Mouse (Mus musculus): ENCODE results near the gene Mon1a. TPM values are rescaled to one million over a fixed set of nuclear protein-coding genes. Genes with fewer than 3 reads are reported as not detected.

Gene Mon1a
- polyA plus RNA-seq, 1 experiment from 2014 or later = 11.3 TPM

DNA sequence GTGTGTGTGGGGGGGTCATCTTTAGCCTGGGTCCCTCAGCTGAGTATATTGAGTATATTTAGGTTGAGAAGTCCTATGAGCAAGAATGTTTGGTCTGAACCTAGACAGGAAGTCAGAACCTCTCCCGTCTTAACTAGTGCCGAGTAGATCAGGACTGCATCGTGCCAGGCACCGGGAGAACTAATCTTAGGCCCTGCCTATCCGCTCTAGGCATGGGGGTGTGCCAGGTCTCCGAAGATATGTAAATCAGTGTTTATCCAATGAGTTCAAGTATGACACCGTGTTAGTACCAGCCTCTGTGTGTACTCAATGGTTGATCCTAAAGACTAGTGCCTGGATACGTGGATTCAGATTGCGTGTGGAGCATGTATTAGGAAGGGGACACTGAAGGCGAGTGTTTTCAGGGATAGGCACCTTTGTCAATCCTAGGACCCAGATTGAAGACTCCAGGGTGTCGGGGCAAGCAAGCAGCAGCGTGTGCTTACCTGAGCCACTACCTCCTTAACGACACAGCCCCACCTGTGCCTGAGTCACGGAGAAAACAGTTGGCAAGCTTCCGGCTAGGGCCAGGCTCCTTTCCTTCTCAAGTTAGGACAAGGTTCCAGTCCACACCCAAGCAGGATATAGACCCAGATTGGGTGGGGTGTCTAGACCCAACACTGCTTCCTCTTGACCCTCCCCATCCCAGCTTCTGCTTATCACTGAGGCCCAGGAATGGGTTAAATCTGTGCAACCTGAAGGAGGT, 22.2 kb downstream of the Mon1a start:
- ATAC-seq (ENCODE audit: insufficient number of reproducible peaks, insufficient read depth, low FRiP score, low TSS enrichment) = no peak
- Histone ChIP-seq H3K4me3 (no peak overlapping the region), H3K4me2 (replicated peaks) (no peak overlapping the region), H3K4me1 (peaks cover 31% of the 10 kb centered on the region), H3K9ac (no peak overlapping the region), H3K27ac (no peak overlapping the region), H3K36me3 (no peaks in the 10 kb centered on the region), H3K9me3 (no peaks in the 10 kb centered on the region), H3K27me3 (no peaks in the 10 kb centered on the region)
- 87% methylated on average over 15 of the region's 15 CpGs for WGBS

- H3K4me1 ChIP-seq = peaks cover 9% of the 10 kb centered on the region
- no peaks in the 10 kb centered on the region for H3K9me3 ChIP-seq
- WGBS = 78% methylated on average over 16 of the region's 16 CpGs
- H3K9ac ChIP-seq = no peak overlapping the region
- H3K27ac ChIP-seq = no peak overlapping the region
- no peak for ATAC-seq (ENCODE audit: insufficient number of reproducible peaks, insufficient read depth, low FRiP score, low TSS enrichment)
- no peak overlapping the region for H3K4me2 ChIP-seq (replicated peaks)
- no peaks in the 10 kb centered on the region for H3K27me3 ChIP-seq
- H3K4me3 ChIP-seq = no peak overlapping the region
- no peaks in the 10 kb centered on the region; the same call in 1 of the 2 replicates for H3K36me3 ChIP-seq
Measured at GRCm38 (mm10) chr9:107914764-107915420, 26.9 kb downstream of the Mon1a start.

DNA sequence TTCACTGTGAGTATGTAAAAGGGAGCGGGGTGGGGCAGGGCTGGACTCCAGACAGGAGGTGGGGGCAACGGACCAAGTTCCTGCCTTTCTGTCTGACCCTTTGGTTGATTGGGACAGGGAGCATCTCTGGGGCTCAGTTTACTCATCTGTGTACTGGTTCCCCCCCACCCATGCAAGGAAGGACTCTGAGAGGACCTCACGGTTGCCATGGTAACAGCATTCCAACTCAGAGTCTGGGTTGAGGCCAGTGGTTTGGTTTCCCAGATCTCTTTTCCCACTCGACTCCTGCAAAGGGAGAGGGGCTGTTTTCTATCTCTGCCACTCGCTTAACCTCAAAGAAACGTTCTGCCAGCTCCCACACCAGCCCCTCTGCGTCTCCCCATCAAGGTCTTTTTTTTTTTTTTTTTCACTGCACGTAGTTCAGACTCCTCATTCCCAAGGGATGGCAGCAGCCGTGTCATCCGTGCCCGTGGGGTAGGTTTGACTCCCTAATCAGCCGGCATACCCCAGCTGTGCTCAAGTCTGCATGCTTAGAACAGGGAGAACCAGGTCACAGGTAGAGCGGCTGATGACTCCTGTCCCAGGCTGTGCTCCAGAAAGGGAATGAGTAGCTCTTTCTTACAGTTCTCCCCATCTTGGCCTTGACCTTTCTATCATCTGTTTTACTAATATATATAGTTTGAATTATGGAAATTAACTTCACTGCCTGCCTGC, 30.1 kb downstream of the Mon1a start:
- peak; percentile 31; the same call in 1 of the 2 replicates for ATAC-seq (ENCODE audit: insufficient number of reproducible peaks, insufficient read depth, low FRiP score, low TSS enrichment)
- Histone ChIP-seq H3K4me2 (replicated peaks) (no peak overlapping the region), H3K4me3 (no peak overlapping the region), H3K36me3 (no peaks in the 10 kb centered on the region; the same call in 1 of the 2 replicates), H3K9ac (no peak overlapping the region), H3K27me3 (no peaks in the 10 kb centered on the region), H3K4me1 (peaks cover 9% of the 10 kb centered on the region), H3K9me3 (no peaks in the 10 kb centered on the region), H3K27ac (no peak overlapping the region)
- WGBS = 28% methylated on average over 13 of the region's 13 CpGs

GRCm38 (mm10) chr9:107918884-107919283, 30.9 kb downstream of the Mon1a start:
- Histone ChIP-seq H3K4me1 (peaks cover 9% of the 10 kb centered on the region), H3K27me3 (no peaks in the 10 kb centered on the region), H3K9me3 (no peaks in the 10 kb centered on the region), H3K4me3 (no peak overlapping the region), H3K36me3 (no peaks in the 10 kb centered on the region; the same call in 1 of the 2 replicates), H3K9ac (no peak overlapping the region), H3K27ac (no peak overlapping the region), H3K4me2 (replicated peaks) (no peak overlapping the region)
- 81% methylated on average over 6 of the region's 6 CpGs for WGBS
- ATAC-seq (ENCODE audit: insufficient number of reproducible peaks, insufficient read depth, low FRiP score, low TSS enrichment) = no peak

DNA sequence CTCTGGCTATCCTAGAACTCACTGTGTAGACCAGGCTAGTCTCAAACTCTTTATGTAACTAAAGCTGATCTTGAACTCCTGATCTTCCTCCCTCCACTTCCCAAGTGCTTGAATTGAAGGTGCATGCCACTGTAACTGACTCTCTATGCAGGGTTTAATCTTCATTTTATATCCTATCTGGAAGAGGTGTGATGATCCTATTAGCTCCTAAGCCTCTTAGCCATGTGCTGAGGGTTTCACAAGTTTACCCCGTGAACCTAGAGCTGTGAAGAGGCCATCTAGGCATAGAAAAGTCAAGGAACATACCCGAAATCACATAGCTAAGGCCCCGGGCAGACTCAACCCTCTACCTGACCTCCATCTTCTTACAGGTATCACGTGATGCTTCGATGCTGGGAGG, 31.5 kb downstream of the Mon1a start:
- Histone ChIP-seq H3K4me3 (no peak overlapping the region), H3K27ac (no peak overlapping the region), H3K4me2 (replicated peaks) (no peak overlapping the region), H3K9me3 (no peaks in the 10 kb centered on the region), H3K27me3 (no peaks in the 10 kb centered on the region), H3K36me3 (no peaks in the 10 kb centered on the region; the same call in 1 of the 2 replicates), H3K9ac (no peak overlapping the region), H3K4me1 (peaks cover 11% of the 10 kb centered on the region)
- WGBS = 81% methylated on average over 5 of the region's 5 CpGs
- ATAC-seq (ENCODE audit: insufficient number of reproducible peaks, insufficient read depth, low FRiP score, low TSS enrichment) = no peak

- H3K4me2 ChIP-seq (replicated peaks) = no peak overlapping the region
- no peak overlapping the region for H3K9ac ChIP-seq
- H3K9me3 ChIP-seq = no peaks in the 10 kb centered on the region
- WGBS = 34% methylated on average over 7 of the region's 7 CpGs
- no peak overlapping the region for H3K4me3 ChIP-seq
- H3K27ac ChIP-seq = no peak overlapping the region
- H3K27me3 ChIP-seq = 0 out of 2 replicates have a peak, but pooled peaks cover 6% of the 10 kb centered on the region
- H3K36me3 ChIP-seq = no peaks in the 10 kb centered on the region
- no peak for ATAC-seq (ENCODE audit: insufficient number of reproducible peaks, insufficient read depth, low FRiP score, low TSS enrichment)
- peaks cover 11% of the 10 kb centered on the region for H3K4me1 ChIP-seq
Measured at GRCm38 (mm10) chr9:107923021-107923420, 35.1 kb downstream of the Mon1a start.

DNA sequence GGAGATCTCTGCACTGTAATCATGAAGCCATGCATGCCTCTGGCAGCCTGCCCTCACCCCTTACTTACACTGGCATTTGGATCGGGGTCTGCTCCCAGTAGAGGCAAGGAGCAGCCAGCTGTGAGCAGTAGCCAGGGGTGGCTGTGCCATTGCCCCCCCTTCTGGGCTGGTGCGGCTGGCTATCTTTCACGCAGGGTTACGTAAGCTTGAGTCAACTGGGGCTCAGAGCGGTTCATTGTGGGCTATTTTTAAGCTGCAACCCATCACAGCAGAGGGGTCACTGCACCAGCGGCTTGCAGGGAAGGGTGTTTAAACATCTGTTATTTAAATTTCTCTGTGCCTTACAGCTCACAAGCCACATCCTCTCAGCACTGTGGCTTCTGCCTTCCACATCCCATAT, 36.0 kb downstream of the Mon1a start:
- H3K9me3 ChIP-seq = no peaks in the 10 kb centered on the region
- no peaks in the 10 kb centered on the region for H3K36me3 ChIP-seq
- H3K4me2 ChIP-seq (replicated peaks) = no peak overlapping the region
- 0 out of 2 replicates have a peak, but pooled peaks cover 6% of the 10 kb centered on the region for H3K27me3 ChIP-seq
- H3K9ac ChIP-seq = no peak overlapping the region
- WGBS = 50% methylated on average over 6 of the region's 6 CpGs
- ATAC-seq (ENCODE audit: insufficient number of reproducible peaks, insufficient read depth, low FRiP score, low TSS enrichment) = no peak
- 0 out of 2 replicates have a peak, but pooled peaks cover 8% of the 10 kb centered on the region for H3K4me1 ChIP-seq
- no peak overlapping the region for H3K27ac ChIP-seq
- H3K4me3 ChIP-seq = no peak overlapping the region

- Histone ChIP-seq H3K36me3 (no peaks in the 10 kb centered on the region), H3K4me1 (0 out of 2 replicates have a peak, but pooled peaks cover 8% of the 10 kb centered on the region), H3K27ac (no peak overlapping the region), H3K9ac (peak overlapping the region; percentile 40), H3K9me3 (no peaks in the 10 kb centered on the region), H3K4me3 (no peak overlapping the region), H3K4me2 (replicated peaks) (no peak overlapping the region), H3K27me3 (0 out of 2 replicates have a peak, but pooled peaks cover 6% of the 10 kb centered on the region)
- 41% methylated on average over 3 of the region's 3 CpGs for WGBS
- no peak for ATAC-seq (ENCODE audit: insufficient number of reproducible peaks, insufficient read depth, low FRiP score, low TSS enrichment)
Measured at GRCm38 (mm10) chr9:107925251-107925650, 37.3 kb downstream of the Mon1a start.

- Histone ChIP-seq H3K9ac (no peak overlapping the region), H3K27ac (no peak overlapping the region), H3K4me3 (no peak overlapping the region), H3K27me3 (0 out of 2 replicates have a peak, but pooled peaks cover 6% of the 10 kb centered on the region), H3K9me3 (no peaks in the 10 kb centered on the region), H3K4me1 (0 out of 2 replicates have a peak, but pooled peaks cover 8% of the 10 kb centered on the region), H3K36me3 (no peaks in the 10 kb centered on the region), H3K4me2 (replicated peaks) (no peak overlapping the region)
- 39% methylated on average over 9 of the region's 9 CpGs for WGBS
- ATAC-seq (ENCODE audit: insufficient number of reproducible peaks, insufficient read depth, low FRiP score, low TSS enrichment) = no peak
Measured at GRCm38 (mm10) chr9:107926920-107927420, 39.0 kb downstream of the Mon1a start.

GRCm38 (mm10) chr9:107927749-107928148, 39.8 kb downstream of the Mon1a start:
- H3K9ac ChIP-seq = no peak overlapping the region
- no peaks in the 10 kb centered on the region for H3K36me3 ChIP-seq
- ATAC-seq (ENCODE audit: insufficient number of reproducible peaks, insufficient read depth, low FRiP score, low TSS enrichment) = no peak
- H3K4me1 ChIP-seq = 0 out of 2 replicates have a peak, but pooled peaks cover 8% of the 10 kb centered on the region
- H3K27ac ChIP-seq = no peak overlapping the region
- H3K4me3 ChIP-seq = no peak overlapping the region
- 76% methylated on average over 5 of the region's 5 CpGs for WGBS
- no peak overlapping the region for H3K4me2 ChIP-seq (replicated peaks)
- 0 out of 2 replicates have a peak, but pooled peaks cover 6% of the 10 kb centered on the region for H3K27me3 ChIP-seq
- H3K9me3 ChIP-seq = no peaks in the 10 kb centered on the region

- Histone ChIP-seq H3K4me1 (0 out of 2 replicates have a peak, but pooled peaks cover 8% of the 10 kb centered on the region), H3K4me3 (no peak within 1 kb of the TSS), H3K36me3 (no peaks in the 10 kb centered on the region), H3K9ac (no peak within 1 kb of the TSS), H3K27ac (no peak within 1 kb of the TSS), H3K9me3 (no peaks in the 10 kb centered on the region), H3K4me2 (replicated peaks) (no peak within 1 kb of the TSS), H3K27me3 (0 out of 2 replicates have a peak, but pooled peaks cover 6% of the 10 kb centered on the region)
- no peak for ATAC-seq (ENCODE audit: insufficient number of reproducible peaks, insufficient read depth, low FRiP score, low TSS enrichment)
- WGBS = 82% methylated on average over 3 of the region's 3 CpGs
Measured at GRCm38 (mm10) chr9:107928169-107928568, 40.2 kb downstream of the Mon1a start, which contains the start of gene Actl11. TSS of gene Actl11 (plus strand) at chr9:107928469.
